Mouse (Mus musculus) kidney, adult 10 weeks (tissue): ENCODE data around the gene Rarres1. TPM values are rescaled to one million over a fixed set of nuclear protein-coding genes. Genes with fewer than 3 reads are reported as not detected.

Experiments used
- polyA plus RNA-seq: library from polyadenylated mRNA; stranded (reverse); fragments of 350-450 nt; fragmentation: Illumina TruSeq; extraction: RNeasy Lipid Tissue Mini Kit (QIAGEN cat#74804); gene quantifications from one replicate; pipeline ENCODE4 v1.2.3, GENCODE M21; 2014; ENCODE audit warnings: low read depth, low replicate concordance

The Rarres1 gene
- 1.5 TPM for polyA plus RNA-seq

DNA sequence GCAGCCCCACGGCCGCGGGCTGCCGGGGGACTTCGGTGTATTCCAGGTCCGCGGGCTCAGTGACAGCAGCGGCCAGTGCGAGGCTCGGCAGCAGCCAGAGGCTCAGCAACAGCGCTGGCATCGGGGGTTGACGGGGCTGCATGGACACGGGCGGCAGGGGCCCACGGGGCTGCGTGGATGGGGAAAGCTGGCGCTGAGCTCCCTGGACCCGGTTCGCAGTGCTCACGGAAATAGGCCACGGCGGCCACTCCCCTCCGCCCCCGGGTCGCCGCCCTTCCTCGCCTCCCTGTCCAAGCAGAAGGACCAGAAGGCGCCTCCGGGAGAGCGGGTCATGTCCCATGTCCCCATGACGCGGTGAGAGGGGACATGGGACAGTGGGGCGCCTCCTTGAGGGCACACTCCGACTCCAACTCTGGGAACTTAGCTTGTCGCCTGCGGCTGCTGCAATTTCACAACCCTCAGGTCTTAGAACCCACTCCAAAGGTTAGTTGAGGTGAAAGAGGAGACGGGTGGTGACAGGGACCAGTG is at the start of gene Rarres1:
Rarres1 (minus strand) TSS at position 250 of the 528 bp plus-strand sequence.

DNA sequence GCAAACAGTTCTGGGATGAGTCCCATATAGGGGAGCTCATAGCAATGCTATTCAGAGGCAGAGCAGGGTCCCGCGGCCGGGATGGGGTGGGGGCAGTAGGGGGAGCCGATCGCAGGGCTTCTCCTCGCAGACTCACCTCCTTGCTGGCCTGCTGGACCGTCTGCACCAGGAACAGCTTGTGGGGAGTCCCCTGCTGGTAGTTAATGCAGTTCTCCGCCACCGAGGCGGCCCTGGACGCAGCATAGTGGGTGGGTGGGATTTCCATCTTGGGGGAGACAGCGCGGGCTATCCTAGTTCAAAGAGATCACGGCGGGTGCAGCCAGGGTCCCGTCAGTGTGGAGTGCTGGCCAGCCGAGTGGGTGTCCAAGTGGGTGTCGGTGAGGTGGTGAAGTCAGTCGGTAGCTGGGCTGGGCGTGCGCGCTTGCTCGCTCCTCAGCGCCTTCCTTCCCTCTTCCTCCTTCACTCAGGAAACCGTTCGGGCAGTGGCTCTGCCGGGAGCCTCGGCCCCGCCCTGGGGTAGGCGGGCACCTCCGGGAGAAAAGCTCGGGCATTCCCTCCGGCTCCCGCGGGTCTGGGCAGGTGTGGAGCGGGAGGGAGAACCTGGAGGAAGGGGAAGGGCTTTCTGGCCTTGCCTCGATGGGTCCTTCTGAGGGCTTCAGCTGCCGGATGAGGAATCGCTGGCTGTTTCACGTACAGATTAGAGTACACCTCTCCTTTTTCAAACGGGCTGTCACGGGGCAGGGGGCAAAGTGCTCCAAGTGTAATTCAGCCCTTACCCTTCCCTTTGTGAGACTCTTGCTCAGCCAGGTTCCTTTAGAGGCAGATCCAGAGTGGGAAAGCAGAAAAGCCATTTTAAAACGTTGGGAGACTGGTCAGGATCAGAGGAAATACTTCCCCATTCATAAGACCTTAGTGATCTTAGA is 51.6 kb downstream of the Rarres1 start, which contains the start of gene Lxn:
Lxn (minus strand) TSS at position 477 of the 923 bp plus-strand sequence.

DNA sequence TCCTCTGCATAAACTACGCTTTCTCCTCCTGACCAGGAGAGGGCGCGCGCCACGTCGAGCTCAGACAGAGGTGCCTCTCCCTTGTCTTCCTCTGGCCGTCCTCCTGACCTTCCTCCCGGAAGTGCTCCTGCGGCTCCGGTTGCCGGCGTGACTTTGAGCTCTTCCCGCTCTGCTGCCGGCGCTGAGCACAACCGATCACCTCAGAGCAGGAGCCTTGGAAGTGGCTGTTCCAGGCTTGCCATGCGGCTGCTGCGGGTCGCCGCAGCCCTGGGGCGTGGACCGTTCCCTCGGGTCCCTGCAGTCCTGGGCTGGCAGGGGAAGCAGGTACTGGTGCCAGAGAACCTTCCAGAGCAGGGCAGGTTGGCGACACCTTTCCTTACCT is 85.3 kb downstream of the Rarres1 start, which contains the start of gene Gfm1:
Gfm1 (plus strand) TSS at position 98 of the 382 bp plus-strand sequence.

Other genes starting within 250 kb of the Rarres1 start
- 1.1 TPM for gene Mlf1, start 141.4 kb downstream of the Rarres1 start, polyA plus RNA-seq
- not detected for gene Gm17402, start 140.4 kb downstream of the Rarres1 start, polyA plus RNA-seq
- gene Gfm1, start 85.4 kb downstream of the Rarres1 start, polyA plus RNA-seq: 158 TPM
- 13.3 TPM for gene Lxn, start 51.6 kb downstream of the Rarres1 start, polyA plus RNA-seq
- gene Mfsd1, start 67.2 kb upstream of the Rarres1 start, polyA plus RNA-seq: 691 TPM